Mouse (Mus musculus) embryonic fibroblast, embryonic 13.5 days (primary cell): ENCODE measurements around the gene Nme7.

Source experiments
- CTCF ChIP-seq: IDR thresholded peaks from 2 replicates; pipeline ENCODE4 v1.5.1; 2011; ENCODE audit warnings: mild to moderate bottlenecking, control low read depth, low read length, moderate library complexity, borderline replicate concordance; ENCODE audit not compliant: insufficient read depth
- POLR2A ChIP-seq: IDR thresholded peaks from 2 replicates; pipeline ENCODE4 v1.6.1; 2011; ENCODE audit warnings: low read depth, mild to moderate bottlenecking, control low read depth, low read length, moderate library complexity

- TF ChIP-seq CTCF (no peak), POLR2A (no peak)
Observed at GRCm38 (mm10) chr1:164415347-164415751, 111.4 kb downstream of the Nme7 start.
